Mouse (Mus musculus) right cerebral cortex, postnatal 25 days (tissue): ENCODE data around the gene Gm44502.
"Not testable (repeated sequence)": the region's sequence is repeated elsewhere in the genome, so short reads cannot be mapped to it uniquely, and the experiment has no call there.

Source experiments
- DNase-seq: peaks from one replicate; pipeline ENCODE4 v3.0.0; 2022

Gene Gm44502

GRCm38 (mm10) chr15:89452906-89453864 lies 23.7 kb upstream of the Gm44502 start:
- no peak for DNase-seq

GRCm38 (mm10) chr15:89442486-89443070 lies 13.1 kb upstream of the Gm44502 start:
- DNase-seq, result no peak

DNA sequence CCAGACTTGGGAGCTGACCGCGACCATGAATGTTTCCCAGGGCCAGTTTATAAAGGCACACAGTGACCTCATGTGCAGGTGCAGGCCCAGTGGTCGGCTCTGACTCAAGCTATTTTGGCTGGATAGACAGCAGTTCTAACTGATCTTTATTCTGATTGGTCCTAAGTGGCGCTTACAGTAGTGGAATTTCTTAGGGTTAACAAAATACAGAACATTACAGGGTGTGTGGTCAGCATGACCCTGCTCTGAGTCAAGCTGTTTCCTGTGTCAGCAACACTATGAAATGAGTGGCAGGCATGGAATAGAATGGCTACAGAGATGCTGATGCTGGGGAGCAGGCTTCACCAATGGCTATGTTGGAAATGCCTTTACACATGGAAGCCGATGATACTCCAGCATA lies 6.4 kb upstream of the Gm44502 start:
- no peak for DNase-seq

DNA sequence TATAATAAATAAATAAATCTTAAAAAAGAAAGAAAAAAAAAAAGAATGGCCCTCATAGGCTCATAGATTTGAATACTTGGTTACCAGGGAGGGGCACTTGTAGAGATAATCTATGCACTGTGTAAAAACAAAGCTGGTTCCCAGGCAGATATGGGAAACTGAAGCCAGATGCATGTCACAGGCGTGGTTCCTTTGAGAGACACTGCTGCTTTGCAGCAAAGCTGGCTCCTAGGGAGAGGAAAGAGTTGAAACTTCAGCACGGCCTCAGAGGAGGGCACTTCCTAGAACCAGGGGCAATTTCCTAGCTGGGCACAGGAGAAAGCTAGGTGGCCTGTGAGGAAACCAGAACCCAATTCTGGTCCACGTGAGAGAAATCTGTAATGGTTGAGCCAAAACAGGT lies 4.6 kb upstream of the Gm44502 start:
- DNase-seq, result no peak

GRCm38 (mm10) chr15:89432946-89433345 lies 3.5 kb upstream of the Gm44502 start:
- no peak for DNase-seq

DNA sequence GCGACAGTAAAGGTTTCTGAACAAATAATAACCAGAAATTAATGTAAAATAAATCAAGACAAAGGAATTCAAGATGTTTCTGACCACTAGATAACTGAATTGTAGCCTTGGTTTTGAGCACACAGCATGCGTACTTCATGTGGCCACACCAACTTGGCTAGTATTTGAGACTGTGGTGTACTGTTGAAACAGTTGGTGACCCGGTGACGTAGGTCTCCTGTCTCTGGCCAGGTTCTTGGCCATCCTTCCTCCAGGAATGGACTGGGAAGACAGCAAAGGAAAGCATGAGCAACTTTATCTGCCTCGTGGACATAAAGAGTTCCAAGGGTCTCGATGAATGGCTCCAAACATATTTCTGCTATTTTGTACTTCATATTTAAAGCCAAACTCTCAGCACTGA lies 2.3 kb upstream of the Gm44502 start:
- no peak for DNase-seq

DNA sequence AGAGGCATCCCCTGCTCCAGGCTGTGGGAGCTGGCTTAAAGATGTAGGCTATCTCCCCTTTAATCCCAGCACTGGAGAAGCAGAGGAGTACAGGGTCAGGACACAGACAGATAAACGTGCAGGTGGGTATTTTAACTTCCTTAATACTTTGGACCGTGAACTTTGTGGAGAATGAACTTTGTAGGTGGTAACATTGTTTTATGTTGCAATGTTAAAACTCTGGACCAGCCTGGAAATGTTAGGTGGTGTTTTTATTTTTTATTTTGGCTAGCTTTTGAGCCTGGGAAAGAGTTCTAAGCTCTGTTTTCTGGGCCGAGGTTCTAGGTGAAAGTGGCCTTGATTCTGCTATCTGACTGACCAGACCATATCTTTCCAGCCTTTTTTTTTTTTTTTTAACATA lies 1.8 kb upstream of the Gm44502 start:
- DNase-seq, result no peak

DNA sequence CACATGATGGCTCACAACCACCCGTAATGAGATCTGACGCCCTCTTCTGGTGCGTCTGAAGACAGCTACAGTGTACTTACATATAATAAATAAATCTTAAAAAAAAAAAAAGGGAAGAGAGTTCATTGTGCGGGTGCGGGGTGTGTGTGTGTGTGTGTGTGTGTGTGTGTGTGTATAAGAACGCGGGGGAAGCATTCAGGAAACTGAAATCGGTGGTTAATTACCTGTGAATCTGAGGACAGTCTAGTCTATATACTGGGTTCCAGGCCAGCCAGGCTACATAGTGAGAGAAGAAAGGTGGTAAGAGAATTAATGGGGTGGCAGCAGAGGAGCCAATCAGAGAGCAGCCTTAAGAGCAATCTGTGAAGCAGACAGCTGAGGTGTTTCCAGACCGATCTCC lies 1.3 kb upstream of the Gm44502 start:
- DNase-seq, result not testable (repeated sequence)

GRCm38 (mm10) chr15:89430341-89430740 lies 845 bp upstream of the Gm44502 start:
- DNase-seq, result no peak

DNA sequence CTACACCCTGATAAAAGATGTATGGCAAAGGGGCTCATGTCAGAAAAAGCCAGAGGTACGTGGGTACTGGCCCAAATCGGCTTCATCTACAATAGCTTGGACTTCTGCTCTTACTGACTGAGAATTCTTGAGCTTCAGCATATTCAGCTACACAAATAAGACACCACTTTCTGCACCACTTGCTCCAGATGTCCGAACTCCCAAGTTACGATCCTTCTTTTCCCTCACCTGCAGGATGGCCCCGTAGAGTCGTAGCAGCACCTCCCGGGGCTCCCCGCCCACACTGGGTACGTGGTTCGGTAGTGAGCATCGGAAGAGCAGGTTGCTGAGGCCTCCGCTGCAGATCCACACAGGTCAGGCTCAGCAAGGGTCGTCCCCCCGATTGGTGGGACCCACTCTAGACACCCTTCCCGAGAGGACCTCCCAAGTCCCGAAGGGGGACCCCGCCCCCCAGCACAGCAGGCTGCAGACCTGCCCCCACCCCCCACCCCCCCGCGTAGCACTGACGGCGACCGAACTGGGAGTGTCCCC lies 610 bp downstream of the Gm44502 start:
- DNase-seq, result no peak

DNA sequence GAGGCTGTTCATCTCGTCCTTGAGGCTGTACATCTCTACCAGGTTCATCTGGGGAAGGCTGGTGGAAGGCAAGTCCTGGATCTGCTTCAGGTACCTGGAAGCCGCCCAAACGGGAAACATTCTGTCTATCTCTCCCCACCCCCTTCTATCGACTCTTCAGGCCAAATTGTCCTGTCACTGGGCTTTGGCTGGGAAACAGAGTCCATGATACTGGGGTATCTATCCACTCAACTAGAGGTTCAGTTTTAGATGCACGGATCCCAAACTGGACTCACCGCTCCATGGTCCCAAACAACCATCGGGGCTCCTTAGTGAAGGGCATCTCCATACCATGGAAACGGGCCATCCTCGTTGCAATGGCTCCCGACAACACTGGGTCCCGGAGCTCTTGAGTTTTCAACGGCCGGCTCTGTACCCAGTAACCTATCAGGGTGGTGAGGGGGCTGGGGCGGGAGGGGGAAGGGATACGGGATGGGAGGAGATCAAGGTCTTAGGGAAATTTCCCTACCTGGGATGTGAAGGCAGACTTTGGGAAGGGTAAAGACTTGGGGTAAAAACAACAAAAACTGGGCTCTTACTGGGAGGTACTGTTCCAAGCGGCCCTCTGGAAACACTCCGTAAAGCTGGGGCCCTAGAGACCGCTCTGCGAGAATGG lies 1.2 kb downstream of the Gm44502 start:
- DNase-seq, result no peak

GRCm38 (mm10) chr15:89426716-89427115 lies 2.8 kb downstream of the Gm44502 start:
- DNase-seq, result no peak

DNA sequence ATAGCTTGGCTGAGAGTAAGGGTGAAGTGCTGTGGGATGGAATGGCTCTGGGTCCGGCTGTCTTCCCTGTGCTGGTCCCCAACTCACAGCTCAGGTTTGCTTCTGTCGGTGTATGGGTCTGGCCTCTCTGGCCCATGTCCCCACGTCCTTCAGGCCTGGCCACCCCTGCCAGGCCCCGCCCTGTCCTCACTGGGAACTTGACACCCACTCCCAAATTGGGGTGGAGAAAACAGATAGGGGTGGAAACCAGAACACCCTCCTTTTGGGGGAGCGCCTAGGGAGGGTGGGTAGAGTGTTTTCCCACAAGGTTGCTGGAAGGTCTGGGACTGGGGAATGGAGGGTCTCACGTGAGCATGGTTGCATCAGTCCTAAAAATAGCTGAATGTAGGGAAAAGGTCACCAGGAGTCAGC lies 3.8 kb downstream of the Gm44502 start, which contains the start of gene Cpt1b:
Gene Cpt1b, minus strand, starts transcription at position 153 of the 411 bp plus-strand sequence.
- DNase-seq, result no peak

DNA sequence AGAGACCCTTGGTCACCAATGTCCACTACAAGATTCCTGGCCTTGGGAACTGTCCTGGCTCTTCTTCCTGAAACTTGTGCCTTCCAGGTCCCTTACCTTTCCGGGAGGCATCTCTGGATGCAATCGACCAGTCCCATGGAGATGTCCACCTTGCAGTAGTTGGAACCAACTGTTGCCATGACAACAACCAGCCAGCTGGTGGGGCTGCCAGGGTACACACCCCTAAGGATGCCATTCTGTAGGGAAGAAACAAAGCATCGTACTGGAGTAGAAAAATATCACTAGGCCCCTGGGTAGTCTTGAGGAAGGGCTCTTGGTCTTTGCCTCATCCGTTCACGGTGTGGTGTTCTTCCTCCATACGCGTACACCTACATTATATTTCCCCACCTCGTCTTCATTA lies 4.9 kb downstream of the Gm44502 start:
- no peak for DNase-seq

DNA sequence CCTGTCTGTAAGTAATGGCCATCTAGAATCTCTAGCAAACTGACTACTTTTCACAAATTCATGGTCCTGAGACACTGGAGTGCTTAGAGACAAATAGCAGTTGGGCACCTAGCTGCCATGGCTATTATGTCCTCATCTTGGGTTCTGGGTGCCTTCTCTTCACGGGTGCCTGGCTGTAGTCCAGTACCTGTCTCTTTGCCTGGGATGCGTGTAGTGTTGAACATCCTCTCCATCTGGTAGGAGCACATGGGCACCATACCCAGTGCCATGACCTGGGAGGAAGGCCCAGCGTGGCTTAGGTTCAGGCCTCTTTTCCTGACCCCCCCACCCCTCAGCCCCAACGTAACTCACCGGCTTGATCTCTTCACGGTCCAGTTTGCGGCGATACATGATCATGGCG lies 7.6 kb downstream of the Gm44502 start:
- no peak for DNase-seq

- DNase-seq, result no peak
These were observed 14.2 kb downstream of the Gm44502 start for GRCm38 (mm10) chr15:89415282-89415681.

DNA sequence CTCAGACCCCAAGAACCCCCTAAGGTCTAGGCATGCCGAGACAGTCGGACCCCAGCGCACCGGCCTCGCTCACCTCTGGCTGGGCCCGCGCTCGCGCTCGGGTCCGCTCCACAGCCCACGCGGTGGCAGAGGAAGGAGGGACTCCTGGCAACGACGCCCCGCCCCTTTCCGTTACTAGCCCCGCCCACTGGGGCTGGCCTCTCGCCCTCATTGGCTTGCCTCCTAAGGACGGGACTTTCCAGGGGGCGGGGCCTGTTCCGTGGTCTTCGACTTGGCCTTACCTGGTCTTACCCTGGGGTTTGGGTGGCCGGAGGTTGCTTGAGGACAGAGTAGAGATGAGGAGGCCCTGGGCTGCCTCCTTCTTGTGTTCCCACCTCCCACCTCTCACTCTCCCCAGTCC lies 19.4 kb downstream of the Gm44502 start, which contains the start of gene Syce3:
Gene Syce3, minus strand, starts transcription at position 386 of the 400 bp plus-strand sequence.
- DNase-seq, result no peak

- DNase-seq, result no peak
These were observed 22.8 kb downstream of the Gm44502 start for GRCm38 (mm10) chr15:89406691-89407090.

GRCm38 (mm10) chr15:89404831-89405623 lies 24.5 kb downstream of the Gm44502 start:
- DNase-seq, result no peak

GRCm38 (mm10) chr15:89402471-89402870 lies 27.0 kb downstream of the Gm44502 start:
- no peak for DNase-seq

DNA sequence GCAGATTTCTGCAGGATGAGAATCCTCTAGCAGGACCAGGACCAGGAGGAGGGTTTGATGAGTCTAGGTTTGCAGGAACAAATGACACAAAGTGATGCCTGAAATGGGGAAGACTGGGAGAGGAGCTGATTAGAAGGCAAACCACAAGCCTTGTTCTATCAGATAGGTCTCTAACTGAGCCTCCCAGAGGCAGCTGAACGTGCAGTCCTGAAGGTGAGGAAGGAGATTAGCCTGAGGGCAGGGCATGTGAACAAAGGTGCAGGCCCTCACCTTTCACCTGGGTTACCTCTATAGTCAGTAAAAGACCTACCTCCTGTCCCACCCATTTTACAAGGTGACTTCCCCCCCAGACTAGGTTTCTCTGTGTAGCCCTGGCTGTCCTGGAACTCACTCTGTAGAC lies 29.8 kb downstream of the Gm44502 start:
- DNase-seq, result no peak

DNA sequence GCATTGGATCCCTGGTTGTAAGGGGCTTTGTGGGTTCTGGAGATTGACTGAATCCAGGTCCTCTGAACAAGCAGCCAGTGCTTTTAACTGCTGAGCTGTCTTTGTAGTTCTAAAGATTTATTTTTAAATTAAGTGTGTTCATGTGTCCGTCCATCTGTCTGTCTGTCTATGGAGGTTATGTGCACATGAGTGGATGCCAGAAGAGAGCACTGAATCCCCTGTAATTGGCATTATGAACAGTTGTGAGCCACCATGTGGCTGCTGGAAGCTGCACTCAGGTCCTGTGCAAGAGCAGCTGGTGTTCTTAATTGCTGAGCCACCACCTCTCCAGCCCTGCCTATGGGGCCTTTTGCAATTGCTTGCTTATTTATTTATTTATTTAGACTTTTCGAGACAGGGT lies 31.4 kb downstream of the Gm44502 start:
- DNase-seq, result no peak

DNA sequence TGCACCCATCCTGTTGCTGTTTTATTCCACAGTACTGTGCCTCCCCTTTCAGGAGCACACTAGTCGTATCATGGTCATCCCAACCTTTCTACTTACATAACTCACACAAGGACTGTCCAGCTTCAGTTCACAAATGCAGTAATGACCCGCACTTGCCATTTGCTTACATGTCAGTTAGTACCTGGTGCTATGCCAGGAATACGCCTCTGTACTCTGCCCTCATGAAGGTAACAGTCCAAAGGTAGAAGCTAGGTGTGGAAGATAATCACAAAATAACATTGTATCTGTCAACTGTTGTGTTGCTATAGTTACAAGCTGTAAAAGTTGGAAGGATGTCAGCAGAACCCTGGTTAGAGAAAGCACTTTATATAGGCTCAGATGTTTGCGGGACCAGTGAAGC lies 32.6 kb downstream of the Gm44502 start:
- DNase-seq, result no peak
